Mouse (Mus musculus) liver, embryonic 13.5 days (tissue): ENCODE measurements around the gene Vmn1r88. TPM values are rescaled to one million over a fixed set of nuclear protein-coding genes. Genes with fewer than 3 reads are reported as not detected.
"Not testable (repeated sequence)": the region's sequence is repeated elsewhere in the genome, so short reads cannot be mapped to it uniquely, and the experiment has no call there.

Experiments used
- ATAC-seq: fragments of 200-750 bp; cut with Nextera tagmentation; 2 replicates; pipeline ENCODE4 v1.8.0; 2017; ENCODE audit warnings: low read depth, mild to moderate bottlenecking, moderate number of reproducible peaks, moderate library complexity
- DNase-seq: peaks from one replicate; pipeline ENCODE4 v3.0.0; 2022
- H3K27ac ChIP-seq: fragments of 300-500 bp; sonication (generic); 2 replicates; pipeline ENCODE4 v1.5.1; 2015; ENCODE audit warnings: moderate library complexity, mild to moderate bottlenecking, inconsistent platforms
- H3K27me3 ChIP-seq: fragments of 300-500 bp; sonication (generic); 2 replicates; pipeline ENCODE4 v1.6.1; 2015; ENCODE audit warnings: mild to moderate bottlenecking, inconsistent platforms
- H3K36me3 ChIP-seq: fragments of 300-500 bp; sonication (generic); 2 replicates; pipeline ENCODE4 v1.6.1; 2015; ENCODE audit warnings: mild to moderate bottlenecking, inconsistent platforms
- H3K4me1 ChIP-seq: fragments of 300-500 bp; sonication (generic); replicated peaks from 2 replicates; pipeline ENCODE4 v1.6.1; 2015; ENCODE audit warnings: inconsistent platforms
- H3K4me2 ChIP-seq: fragments of 300-500 bp; sonication (generic); 2 replicates; pipeline ENCODE4 v1.6.1; 2015; ENCODE audit warnings: inconsistent platforms, mild to moderate bottlenecking, moderate library complexity
- H3K4me3 ChIP-seq: fragments of 300-500 bp; sonication (generic); replicated peaks from 2 replicates; pipeline ENCODE4 v1.5.1; 2015; ENCODE audit warnings: mild to moderate bottlenecking, inconsistent platforms
- H3K9ac ChIP-seq: fragments of 300-500 bp; sonication (generic); 2 replicates; pipeline ENCODE4 v1.6.1; 2015; ENCODE audit warnings: mild to moderate bottlenecking, inconsistent platforms
- H3K9me3 ChIP-seq: fragments of 300-500 bp; sonication (generic); replicated peaks from 2 replicates; pipeline ENCODE4 v1.6.1; 2016; ENCODE audit warnings: inconsistent platforms
- WGBS: fragments of 180-500 bp; shearing (Covaris S2); methylation state at CpG from one replicate; pipeline ENCODE4 v1.1.7; 2015; ENCODE audit not compliant: insufficient replicate concordance; 5-methylcytosine and 5-hydroxymethylcytosine counted together
- polyA plus RNA-seq: library from polyadenylated mRNA; unstranded; fragments of >200 nt; fragmentation: Nextera tagmentation; extraction: Ambion mirVana; gene quantifications from 2 replicates; pipeline ENCODE4 v1.2.1, GENCODE M21; 2015

Gene Vmn1r88
- polyA plus RNA-seq, result 0.01 TPM in 1 of 2 replicates, not detected in the other

DNA sequence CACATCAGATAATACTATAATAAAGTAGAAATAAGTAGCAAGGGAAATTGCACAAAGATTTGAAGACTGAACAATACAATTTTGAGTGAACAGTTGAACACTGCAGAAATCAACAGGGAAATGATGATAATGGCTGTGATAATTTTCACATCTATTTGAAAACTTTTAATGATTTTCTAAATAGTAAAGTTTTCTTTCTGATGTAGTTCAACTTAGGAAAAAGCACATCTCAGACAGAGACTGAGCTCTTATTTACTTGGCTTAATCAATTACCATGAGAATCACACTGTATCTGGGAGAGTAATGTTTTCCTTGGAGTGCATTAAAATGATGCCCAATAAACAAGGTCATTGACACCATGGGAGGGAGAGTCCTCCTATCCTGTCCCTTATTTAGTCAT is at the start of gene Vmn1r88:
Gene Vmn1r88, plus strand, starts transcription at position 301 of the 400 bp plus-strand sequence.
- Histone ChIP-seq H3K4me3 (no peak within 1 kb of the TSS), H3K4me2 (no peak within 1 kb of the TSS), H3K36me3 (no peaks in the 10 kb centered on the region), H3K4me1 (no peaks in the 10 kb centered on the region), H3K27me3 (no peaks in the 10 kb centered on the region), H3K27ac (no peak within 1 kb of the TSS), H3K9me3 (no peaks in the 10 kb centered on the region), H3K9ac (no peak within 1 kb of the TSS)
- ATAC-seq (no peak), DNase-seq (no peak)

DNA sequence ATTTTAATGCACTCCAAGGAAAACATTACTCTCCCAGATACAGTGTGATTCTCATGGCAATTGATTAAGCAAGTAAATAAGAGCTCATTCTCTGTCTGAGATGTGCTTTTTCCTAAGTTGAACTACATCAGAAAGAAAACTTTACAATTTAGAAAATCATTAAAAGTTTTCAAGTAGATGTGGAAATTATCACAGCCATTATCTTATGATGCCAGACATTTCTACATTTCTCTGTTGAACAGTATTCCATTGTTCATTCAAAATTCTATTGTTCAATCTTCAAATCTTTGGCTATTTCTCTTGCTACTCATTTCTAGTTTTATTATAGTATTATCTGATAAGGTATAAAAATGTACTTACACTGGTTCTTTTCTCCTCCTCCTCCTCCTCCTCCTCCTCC is 39.6 kb upstream of the Vmn1r88 start, which contains the start of gene Vmn1r86:
Gene Vmn1r86, minus strand, starts transcription at position 101 of the 400 bp plus-strand sequence.
- H3K4me2 ChIP-seq, result no peak within 1 kb of the TSS
- no peaks in the 10 kb centered on the region for H3K4me1 ChIP-seq
- H3K36me3 ChIP-seq, result no peaks in the 10 kb centered on the region
- ATAC-seq (no peak), DNase-seq (no peak)
- H3K27me3 ChIP-seq, result no peaks in the 10 kb centered on the region
- no peak within 1 kb of the TSS for H3K9ac ChIP-seq
- no peak within 1 kb of the TSS for H3K27ac ChIP-seq
- H3K4me3 ChIP-seq, result no peak within 1 kb of the TSS
- no peaks in the 10 kb centered on the region for H3K9me3 ChIP-seq

DNA sequence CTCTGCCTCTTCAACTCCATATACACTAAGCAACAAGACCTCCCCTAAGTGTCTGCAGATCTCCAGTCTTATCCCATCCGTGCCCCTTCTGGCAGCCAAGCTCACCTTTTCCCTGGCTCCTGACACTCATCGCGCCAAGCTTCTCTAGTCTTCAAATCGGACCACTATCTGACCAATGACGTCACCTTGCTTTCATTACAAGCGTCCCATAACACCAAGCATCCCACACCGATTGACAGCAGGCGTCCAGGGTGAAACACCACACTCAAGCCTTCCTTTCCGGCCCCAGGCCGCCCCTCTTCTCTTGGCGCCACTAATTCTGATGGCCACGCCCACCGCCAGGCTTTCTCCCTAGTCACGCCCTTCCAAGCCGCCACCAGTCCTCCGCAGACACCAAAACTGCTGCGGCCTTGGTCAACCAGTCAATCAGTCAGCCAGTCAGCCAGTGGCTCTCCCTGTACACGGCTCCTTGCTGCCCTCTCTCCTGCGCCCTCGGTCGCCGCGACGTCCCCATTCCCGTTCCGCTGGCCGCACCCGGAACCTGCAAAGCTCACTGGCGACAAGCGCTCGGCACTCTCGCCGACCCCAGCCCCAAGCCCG is 35.7 kb upstream of the Vmn1r88 start:
- peak; percentile 54 for DNase-seq
- peak overlapping the region; percentile 28 for H3K4me2 ChIP-seq
- not testable (repeated sequence) for H3K36me3 ChIP-seq, H3K27ac ChIP-seq, H3K4me1 ChIP-seq, H3K9me3 ChIP-seq, H3K27me3 ChIP-seq, H3K4me3 ChIP-seq, H3K9ac ChIP-seq
- ATAC-seq, result peak; percentile 88
- WGBS, result 3% methylated on average over 22 of the region's 34 CpGs

DNA sequence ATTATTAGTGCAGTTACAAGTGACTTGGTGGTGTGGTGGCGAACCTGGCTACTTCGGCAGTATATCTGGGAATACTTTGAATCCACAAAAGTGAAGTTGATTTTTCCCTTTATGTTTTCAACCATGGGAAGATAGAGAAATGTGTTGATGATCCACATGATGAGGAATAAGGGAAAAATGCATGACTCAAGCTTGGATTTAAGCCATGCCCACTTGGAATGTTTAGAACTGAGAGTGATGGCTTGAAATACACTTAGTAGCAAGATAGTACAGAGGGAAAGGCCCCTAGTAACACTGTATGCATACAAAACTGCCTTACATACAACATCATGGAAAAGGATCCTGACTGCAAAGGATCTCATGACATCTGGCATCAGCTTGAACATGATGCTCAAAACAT is 27.5 kb upstream of the Vmn1r88 start:
- Histone ChIP-seq H3K36me3 (no peaks in the 10 kb centered on the region), H3K4me1 (no peaks in the 10 kb centered on the region), H3K9ac (no peak overlapping the region), H3K4me3 (no peak overlapping the region), H3K9me3 (no peaks in the 10 kb centered on the region), H3K27ac (no peak overlapping the region), H3K27me3 (no peaks in the 10 kb centered on the region), H3K4me2 (no peak overlapping the region)
- WGBS, result 56% methylated on average over 2 of the region's 2 CpGs
- no peak for ATAC-seq
- no peak for DNase-seq

DNA sequence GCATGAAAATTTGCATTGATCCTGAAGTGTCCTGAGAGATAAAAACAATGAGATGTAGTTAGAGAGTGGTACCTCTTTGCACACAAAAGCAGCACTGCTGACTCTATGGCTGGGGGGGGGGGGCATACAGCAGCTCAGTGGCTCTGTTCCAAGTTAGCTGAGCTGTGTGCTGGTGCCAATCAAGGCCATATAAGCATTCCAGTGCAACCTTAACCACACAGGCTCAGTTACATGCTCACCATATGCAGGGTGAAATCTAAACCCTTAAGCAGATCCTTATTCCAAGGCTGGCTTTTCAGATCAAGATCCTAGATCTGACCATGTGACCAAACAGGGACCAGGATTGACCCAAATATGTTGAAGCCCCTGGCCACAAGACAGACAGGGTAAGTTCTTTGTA is 22.0 kb upstream of the Vmn1r88 start:
- Histone ChIP-seq H3K9me3 (no peaks in the 10 kb centered on the region), H3K4me3 (no peak overlapping the region), H3K4me1 (no peaks in the 10 kb centered on the region), H3K9ac (no peak overlapping the region), H3K4me2 (no peak overlapping the region), H3K27me3 (no peaks in the 10 kb centered on the region), H3K36me3 (no peaks in the 10 kb centered on the region), H3K27ac (no peak overlapping the region)
- ATAC-seq (no peak), DNase-seq (no peak)

DNA sequence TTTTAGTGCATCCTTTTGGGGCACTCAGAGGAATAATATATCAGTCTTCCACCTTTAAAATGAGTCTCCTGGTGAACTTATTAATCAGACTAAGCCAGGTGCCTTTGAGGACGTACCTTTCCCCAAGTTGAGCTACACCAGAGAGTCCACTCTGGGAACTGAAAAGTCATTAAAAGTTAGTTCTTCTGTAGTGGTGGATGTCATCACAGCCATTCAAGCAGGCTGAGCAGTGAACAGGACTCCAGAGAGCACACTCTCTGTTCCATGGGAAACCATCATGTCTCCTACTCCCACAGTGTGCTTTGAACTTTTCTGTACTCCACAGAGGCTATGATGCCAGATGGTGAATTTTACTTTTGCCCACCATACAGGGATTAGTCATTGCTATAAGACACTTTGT is 19.3 kb upstream of the Vmn1r88 start, which contains the start of gene Vmn1r87:
Gene Vmn1r87, minus strand, starts transcription at position 101 of the 400 bp plus-strand sequence.
- no peaks in the 10 kb centered on the region for H3K27me3 ChIP-seq
- DNase-seq, result no peak
- no peak within 1 kb of the TSS for H3K27ac ChIP-seq
- no peak within 1 kb of the TSS for H3K4me2 ChIP-seq
- H3K4me1 ChIP-seq, result no peaks in the 10 kb centered on the region
- H3K4me3 ChIP-seq, result no peak within 1 kb of the TSS
- WGBS, result 40% methylated on average over 1 of the region's 1 CpGs
- no peak within 1 kb of the TSS for H3K9ac ChIP-seq
- no peak for ATAC-seq
- no peaks in the 10 kb centered on the region for H3K9me3 ChIP-seq
- no peaks in the 10 kb centered on the region for H3K36me3 ChIP-seq

DNA sequence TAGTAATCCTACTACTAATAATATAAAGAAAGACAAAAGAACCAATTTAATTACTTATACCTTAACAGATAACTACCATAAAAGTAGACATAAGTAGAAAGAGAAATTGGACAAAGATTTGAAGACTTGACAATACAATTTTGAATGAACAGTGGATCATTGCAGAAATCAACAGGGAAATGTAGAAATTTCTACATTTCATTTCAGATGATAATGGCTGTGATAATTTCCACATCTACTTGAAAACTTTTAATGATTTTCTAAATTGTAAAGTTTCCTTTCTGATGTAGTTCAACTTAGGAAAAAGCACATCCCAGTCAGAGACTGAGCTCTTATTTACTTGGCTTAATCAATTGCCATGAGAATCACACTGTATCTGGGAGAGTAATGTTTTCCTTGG is 53.4 kb downstream of the Vmn1r88 start, which contains the start of gene Vmn1r89:
Gene Vmn1r89, plus strand, starts transcription at position 301 of the 400 bp plus-strand sequence.
- DNase-seq (no peak), ATAC-seq (no peak)
- no peak within 1 kb of the TSS for H3K4me2 ChIP-seq
- no peaks in the 10 kb centered on the region for H3K27me3 ChIP-seq
- no peaks in the 10 kb centered on the region for H3K9me3 ChIP-seq
- H3K9ac ChIP-seq, result no peak within 1 kb of the TSS
- H3K4me1 ChIP-seq, result no peaks in the 10 kb centered on the region
- no peak within 1 kb of the TSS for H3K4me3 ChIP-seq
- H3K27ac ChIP-seq, result no peak within 1 kb of the TSS
- H3K36me3 ChIP-seq, result no peaks in the 10 kb centered on the region

Other genes with a start within 250 kb of the Vmn1r88 start
- gene Rps5, start 237.3 kb upstream of the Vmn1r88 start, polyA plus RNA-seq, result 724 and 893 TPM in 2 replicates
- 0.16 and 0.24 TPM in 2 replicates for gene Rnf225, start 232.2 kb upstream of the Vmn1r88 start, polyA plus RNA-seq
- gene Zfp324, start 193.7 kb upstream of the Vmn1r88 start, polyA plus RNA-seq, result 3.3 and 3.6 TPM in 2 replicates
- 2.9 and 3.6 TPM in 2 replicates for gene Zfp446, start 181.7 kb upstream of the Vmn1r88 start, polyA plus RNA-seq
- gene Slc27a5, start 161.4 kb upstream of the Vmn1r88 start, polyA plus RNA-seq, result 4.5 and 4.9 TPM in 2 replicates
- 92.3 and 102 TPM in 2 replicates for gene Trim28, start 160.5 kb upstream of the Vmn1r88 start, polyA plus RNA-seq
- 14.4 and 17.3 TPM in 2 replicates for gene Zbtb45, start 149.5 kb upstream of the Vmn1r88 start, polyA plus RNA-seq
- 127 and 130 TPM in 2 replicates for gene Chmp2a, start 124.8 kb upstream of the Vmn1r88 start, polyA plus RNA-seq
- gene Ube2m, start 121.3 kb upstream of the Vmn1r88 start, polyA plus RNA-seq, result 70.0 and 80.8 TPM in 2 replicates
- 0.45 and 0.52 TPM in 2 replicates for gene Mzf1, start 104.8 kb upstream of the Vmn1r88 start, polyA plus RNA-seq
- gene Vmn1r85, start 64.4 kb upstream of the Vmn1r88 start, polyA plus RNA-seq, result not detected in 2 replicates
- gene Vmn1r86, start 39.7 kb upstream of the Vmn1r88 start, polyA plus RNA-seq, result not detected in 2 replicates
- gene Vmn1r87, start 19.4 kb upstream of the Vmn1r88 start, polyA plus RNA-seq, result not detected in 2 replicates
- not detected in 2 replicates for gene Vmn1r89, start 53.5 kb downstream of the Vmn1r88 start, polyA plus RNA-seq
- 137 and 154 TPM in 2 replicates for gene Lig1, start 117.7 kb downstream of the Vmn1r88 start, polyA plus RNA-seq
- 2.1 and 2.6 TPM in 2 replicates for gene Zswim9, start 119.2 kb downstream of the Vmn1r88 start, polyA plus RNA-seq
- 1.1 and 1.2 TPM in 2 replicates for gene Pla2g4c, start 165.1 kb downstream of the Vmn1r88 start, polyA plus RNA-seq
- gene Cabp5, start 238.6 kb downstream of the Vmn1r88 start, polyA plus RNA-seq, result not detected in 2 replicates